Mouse (Mus musculus): ENCODE results near the gene Lag3. TPM values are rescaled to one million over a fixed set of nuclear protein-coding genes. Genes with fewer than 3 reads are reported as not detected.

Lag3 gene
- 1.4 and 2.2 TPM in 2 replicates for polyA plus RNA-seq (2014; fragmentation: Nextera tagmentation; extraction: Ambion mirVana)

DNA sequence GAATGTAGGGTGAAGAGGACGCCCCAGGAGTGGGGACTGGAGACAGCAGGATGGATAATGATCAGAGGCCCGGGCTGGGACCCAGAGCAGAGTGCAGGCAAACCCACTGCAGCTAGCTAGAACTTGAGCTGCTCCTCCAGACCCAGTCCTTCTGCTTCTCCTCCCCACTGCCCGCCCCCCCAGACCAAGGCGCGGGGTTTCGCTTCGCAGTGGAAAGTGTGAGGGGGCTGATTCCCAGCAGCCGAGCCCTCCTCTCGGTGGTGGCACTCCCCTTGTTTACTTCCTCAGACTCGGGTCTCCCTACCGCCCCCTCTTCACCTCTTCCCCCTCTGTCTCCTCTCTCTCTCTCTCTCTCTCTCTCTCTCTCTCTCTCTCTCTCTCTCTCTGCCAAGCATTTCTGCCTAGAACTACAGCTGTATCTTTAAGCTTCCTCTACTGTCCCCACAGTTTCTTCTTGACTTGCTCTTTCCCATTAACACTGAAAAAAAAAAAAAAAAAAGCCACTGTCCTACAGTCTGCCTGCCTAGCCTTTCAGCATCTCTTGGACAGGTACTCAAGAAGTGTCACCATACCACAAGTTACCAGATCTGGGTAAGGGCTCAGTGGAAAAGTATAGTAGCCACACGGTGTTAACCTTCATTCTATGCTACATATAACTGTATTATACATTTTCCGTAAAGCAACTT is at the start of gene Lag3:
Lag3 (minus strand) TSS at position 173 of the 686 bp plus-strand sequence.
- H3K27me3 ChIP-seq (ENCODE audit: insufficient read depth, low read length) = peaks cover 10% of the 10 kb centered on the region; the same call in 1 of the 2 replicates
- WGBS = 9% methylated on average over 13 of the region's 13 CpGs
- no peaks in the 10 kb centered on the region for H3K9me3 ChIP-seq (ENCODE audit: low read depth, low read length)
- peak; percentile 46 for DNase-seq
- peak within 1 kb of the TSS; percentile 23 for H3K9ac ChIP-seq
- ATAC-seq (ENCODE audit: insufficient read depth) = peak; percentile 8; the same call in 1 of the 2 replicates
- H3K4me1 ChIP-seq (ENCODE audit: insufficient read depth) = peaks cover 12% of the 10 kb centered on the region
- H3K36me3 ChIP-seq (ENCODE audit: insufficient read depth) = peaks cover 27% of the 10 kb centered on the region
- peak within 1 kb of the TSS; percentile 36; the same call in 1 of the 2 replicates for H3K4me2 ChIP-seq
- peak within 1 kb of the TSS; percentile 15; the same call in 1 of the 2 replicates for H3K27ac ChIP-seq (ENCODE audit: low read depth)
- H3K4me3 ChIP-seq (ENCODE audit: low read depth, low read length) = no peak within 1 kb of the TSS
- TF ChIP-seq CTCF (IDR thresholded peaks at IDR 0.05; ENCODE audit: low read depth) = no peak

DNA sequence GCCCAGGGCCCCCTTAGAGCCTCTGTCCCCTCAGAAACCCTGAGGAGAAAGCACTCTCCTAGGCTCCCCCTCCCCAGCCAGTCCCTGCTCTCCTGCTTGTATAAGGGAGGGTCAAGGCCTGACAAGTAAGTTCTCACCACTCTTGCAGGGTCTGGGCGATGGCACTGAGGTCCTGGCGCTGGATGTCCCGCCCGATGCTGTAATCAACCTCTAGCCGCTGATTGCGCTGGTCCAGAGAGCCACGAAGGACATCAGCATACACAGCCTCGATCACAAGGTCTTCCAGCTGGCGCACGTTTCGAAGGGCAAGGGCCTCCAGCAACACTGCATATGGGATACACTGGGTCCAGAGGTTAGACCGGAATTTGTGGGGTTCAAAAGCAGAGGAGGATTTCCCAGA is 49.5 kb upstream of the Lag3 start:
- WGBS = 91% methylated on average over 12 of the region's 12 CpGs
- Histone ChIP-seq H3K27me3 (ENCODE audit: insufficient read depth, low read length) (no peaks in the 10 kb centered on the region), H3K4me2 (no peak overlapping the region), H3K36me3 (ENCODE audit: insufficient read depth) (peaks cover 53% of the 10 kb centered on the region), H3K4me3 (ENCODE audit: low read depth, low read length) (no peak overlapping the region), H3K9me3 (ENCODE audit: low read depth, low read length) (no peaks in the 10 kb centered on the region), H3K9ac (no peak overlapping the region), H3K27ac (ENCODE audit: low read depth) (no peak overlapping the region), H3K4me1 (ENCODE audit: insufficient read depth) (peaks cover 2% of the 10 kb centered on the region; the same call in 1 of the 2 replicates)
- ATAC-seq (ENCODE audit: insufficient read depth) = no peak
- no peak for DNase-seq
- TF ChIP-seq CTCF (IDR thresholded peaks at IDR 0.05; ENCODE audit: low read depth) = no peak

DNA sequence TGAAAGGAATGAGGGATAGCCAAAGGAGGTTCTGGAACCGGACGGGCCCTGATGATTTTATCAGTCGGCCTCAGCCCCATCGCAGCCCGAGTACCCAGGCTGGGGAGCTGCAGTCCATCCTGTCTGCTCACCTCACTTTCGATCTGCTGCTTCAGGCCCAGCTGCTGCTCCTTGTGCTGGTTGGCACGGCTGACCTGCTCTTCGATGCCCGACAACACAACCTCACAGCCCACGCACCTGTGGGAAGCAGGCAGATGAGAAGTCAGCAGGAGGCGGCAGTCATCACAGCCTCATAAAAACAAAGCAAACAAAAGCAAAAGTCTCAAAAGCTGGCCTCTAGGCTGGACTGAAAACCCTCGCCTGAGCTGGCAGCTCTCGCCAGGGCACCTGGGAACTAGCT is 48.5 kb upstream of the Lag3 start:
- no peak overlapping the region for H3K9ac ChIP-seq
- 94% methylated on average over 13 of the region's 13 CpGs for WGBS
- H3K9me3 ChIP-seq (ENCODE audit: low read depth, low read length) = no peaks in the 10 kb centered on the region
- 0 out of 2 replicates have a peak, but pooled peaks cover 2% of the 10 kb centered on the region for H3K4me1 ChIP-seq (ENCODE audit: insufficient read depth)
- no peak for TF ChIP-seq CTCF (IDR thresholded peaks at IDR 0.05; ENCODE audit: low read depth)
- H3K36me3 ChIP-seq (ENCODE audit: insufficient read depth) = peaks cover 57% of the 10 kb centered on the region
- no peak for DNase-seq
- no peak for ATAC-seq (ENCODE audit: insufficient read depth)
- no peak overlapping the region for H3K27ac ChIP-seq (ENCODE audit: low read depth)
- no peak overlapping the region for H3K4me2 ChIP-seq
- no peaks in the 10 kb centered on the region for H3K27me3 ChIP-seq (ENCODE audit: insufficient read depth, low read length)
- no peak overlapping the region for H3K4me3 ChIP-seq (ENCODE audit: low read depth, low read length)

GRCm38 (mm10) chr6:124958127-124958526 is 46.6 kb upstream of the Lag3 start:
- Histone ChIP-seq H3K36me3 (ENCODE audit: insufficient read depth) (peaks cover 57% of the 10 kb centered on the region), H3K9ac (no peak overlapping the region), H3K9me3 (ENCODE audit: low read depth, low read length) (no peaks in the 10 kb centered on the region), H3K4me1 (ENCODE audit: insufficient read depth) (no peaks in the 10 kb centered on the region), H3K27me3 (ENCODE audit: insufficient read depth, low read length) (no peaks in the 10 kb centered on the region), H3K4me3 (ENCODE audit: low read depth, low read length) (no peak overlapping the region), H3K27ac (ENCODE audit: low read depth) (no peak overlapping the region), H3K4me2 (no peak overlapping the region)
- ATAC-seq (ENCODE audit: insufficient read depth) (no peak), DNase-seq (no peak)
- 82% methylated on average over 3 of the region's 3 CpGs for WGBS
- TF ChIP-seq CTCF (IDR thresholded peaks at IDR 0.05; ENCODE audit: low read depth) = no peak

DNA sequence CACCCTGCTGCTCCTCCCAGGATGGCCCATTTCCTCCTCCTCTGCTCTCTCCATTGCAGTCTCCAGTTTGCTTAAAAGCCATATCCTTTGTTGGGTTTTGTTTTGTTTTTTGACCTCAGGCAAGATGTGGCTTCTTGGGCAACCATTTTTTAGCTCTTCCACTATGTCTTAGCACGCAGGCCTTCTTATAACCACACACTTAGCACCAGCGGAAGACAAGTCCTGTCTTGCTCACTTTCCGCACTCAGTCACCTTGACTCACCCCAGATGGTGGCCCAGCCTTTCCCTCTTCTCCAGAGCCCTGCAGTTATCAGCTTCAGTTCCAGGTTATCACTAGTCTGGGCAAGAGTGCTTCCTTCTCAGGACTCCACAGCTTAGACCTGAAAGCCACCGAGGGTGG is 43.7 kb upstream of the Lag3 start:
- WGBS = 90% methylated on average over 4 of the region's 4 CpGs
- H3K4me1 ChIP-seq (ENCODE audit: insufficient read depth) = no peaks in the 10 kb centered on the region
- peaks cover 36% of the 10 kb centered on the region for H3K36me3 ChIP-seq (ENCODE audit: insufficient read depth)
- no peaks in the 10 kb centered on the region for H3K9me3 ChIP-seq (ENCODE audit: low read depth, low read length)
- no peak overlapping the region for H3K27ac ChIP-seq (ENCODE audit: low read depth)
- DNase-seq (no peak), ATAC-seq (ENCODE audit: insufficient read depth) (no peak; the same call in 1 of the 2 replicates)
- no peaks in the 10 kb centered on the region for H3K27me3 ChIP-seq (ENCODE audit: insufficient read depth, low read length)
- TF ChIP-seq CTCF (IDR thresholded peaks at IDR 0.05; ENCODE audit: low read depth) = no peak
- H3K9ac ChIP-seq = no peak overlapping the region
- no peak overlapping the region for H3K4me2 ChIP-seq
- no peak overlapping the region for H3K4me3 ChIP-seq (ENCODE audit: low read depth, low read length)

DNA sequence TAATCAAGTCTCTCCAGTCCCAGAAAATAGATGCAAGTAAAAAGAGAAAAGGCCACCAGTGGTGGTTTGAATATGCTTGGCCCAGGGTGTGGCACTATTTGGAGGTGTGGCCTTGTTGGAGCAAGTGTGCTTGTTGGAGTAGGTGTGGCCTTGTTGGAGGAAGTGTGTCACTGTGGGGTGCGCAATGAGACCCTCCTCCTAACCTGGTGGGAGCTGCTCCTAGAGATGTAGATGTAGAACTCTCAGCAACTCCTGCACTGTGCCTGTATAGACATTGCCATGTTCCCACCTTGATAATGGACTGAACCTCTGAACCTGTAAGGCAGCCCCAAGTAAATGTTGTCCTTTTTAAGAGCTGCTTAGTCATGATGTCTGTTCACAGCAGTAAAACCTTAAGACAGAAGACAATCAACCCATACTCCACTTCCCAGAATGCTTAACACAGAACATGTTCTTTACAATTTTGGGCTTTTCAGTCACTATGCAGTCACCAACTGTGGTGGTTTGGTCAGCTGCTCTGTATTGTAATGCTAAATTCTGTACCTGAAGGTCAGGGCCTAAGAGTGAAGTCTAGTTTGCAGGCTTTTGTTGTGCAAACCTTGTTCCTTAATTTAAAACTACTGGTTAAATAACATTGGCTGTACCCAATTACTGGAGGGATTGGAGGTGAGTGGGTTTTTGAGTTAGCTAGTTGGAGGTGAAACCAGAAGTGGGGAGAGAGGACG is 42.6 kb upstream of the Lag3 start:
- Histone ChIP-seq H3K9me3 (ENCODE audit: low read depth, low read length) (no peaks in the 10 kb centered on the region), H3K4me3 (ENCODE audit: low read depth, low read length) (no peak overlapping the region), H3K27me3 (ENCODE audit: insufficient read depth, low read length) (no peaks in the 10 kb centered on the region), H3K27ac (ENCODE audit: low read depth) (no peak overlapping the region), H3K9ac (no peak overlapping the region), H3K4me2 (no peak overlapping the region), H3K36me3 (ENCODE audit: insufficient read depth) (peaks cover 25% of the 10 kb centered on the region), H3K4me1 (ENCODE audit: insufficient read depth) (no peaks in the 10 kb centered on the region)
- 88% methylated on average over 2 of the region's 2 CpGs for WGBS
- ATAC-seq (ENCODE audit: insufficient read depth) (peak; percentile 28; the same call in 1 of the 2 replicates), DNase-seq (no peak)
- no peak for TF ChIP-seq CTCF (IDR thresholded peaks at IDR 0.05; ENCODE audit: low read depth)

- Histone ChIP-seq H3K27ac (ENCODE audit: low read depth) (no peak overlapping the region), H3K9me3 (ENCODE audit: low read depth, low read length) (no peaks in the 10 kb centered on the region), H3K36me3 (ENCODE audit: insufficient read depth) (peaks cover 13% of the 10 kb centered on the region), H3K27me3 (ENCODE audit: insufficient read depth, low read length) (no peaks in the 10 kb centered on the region), H3K4me1 (ENCODE audit: insufficient read depth) (no peaks in the 10 kb centered on the region), H3K4me3 (ENCODE audit: low read depth, low read length) (no peak overlapping the region), H3K4me2 (no peak overlapping the region), H3K9ac (no peak overlapping the region)
- DNase-seq (no peak), ATAC-seq (ENCODE audit: insufficient read depth) (no peak)
- TF ChIP-seq CTCF (IDR thresholded peaks at IDR 0.05; ENCODE audit: low read depth) = no peak
- WGBS = 90% methylated on average over 3 of the region's 3 CpGs
Measured at GRCm38 (mm10) chr6:124943526-124943925, 32.0 kb upstream of the Lag3 start.
